Mouse (Mus musculus): ENCODE data around the gene Olfr202. TPM values are rescaled to one million over a fixed set of nuclear protein-coding genes. Genes with fewer than 3 reads are reported as not detected.
"Not testable (repeated sequence)": the region's sequence is repeated elsewhere in the genome, so short reads cannot be mapped to it uniquely, and the experiment has no call there.

The Olfr202 gene
- polyA plus RNA-seq (2015; fragmentation: Nextera tagmentation; extraction: Ambion mirVana): not detected in 2 replicates

DNA sequence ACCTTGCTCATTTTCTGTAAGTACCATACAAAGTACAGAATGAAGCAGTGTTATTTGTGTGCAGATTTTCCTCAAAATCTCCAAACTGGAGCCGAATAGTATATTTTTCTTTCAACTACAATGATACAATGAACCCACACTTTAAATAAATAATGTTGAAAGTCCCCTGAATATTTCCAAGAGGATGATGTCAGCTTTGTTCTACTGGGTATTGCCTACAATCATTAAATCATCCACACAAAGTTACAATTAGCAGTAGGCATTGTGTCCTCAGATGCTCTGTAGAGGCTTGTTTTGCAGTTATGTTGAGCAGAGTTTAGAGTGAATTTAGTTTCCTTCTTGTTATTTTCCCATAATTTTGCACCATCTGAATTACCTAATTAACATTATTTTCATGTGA, at the start of gene Olfr202:
Gene Olfr202, minus strand, starts transcription at position 101 of the 400 bp plus-strand sequence.
- WGBS: 89% methylated on average over 1 of the region's 1 CpGs

DNA sequence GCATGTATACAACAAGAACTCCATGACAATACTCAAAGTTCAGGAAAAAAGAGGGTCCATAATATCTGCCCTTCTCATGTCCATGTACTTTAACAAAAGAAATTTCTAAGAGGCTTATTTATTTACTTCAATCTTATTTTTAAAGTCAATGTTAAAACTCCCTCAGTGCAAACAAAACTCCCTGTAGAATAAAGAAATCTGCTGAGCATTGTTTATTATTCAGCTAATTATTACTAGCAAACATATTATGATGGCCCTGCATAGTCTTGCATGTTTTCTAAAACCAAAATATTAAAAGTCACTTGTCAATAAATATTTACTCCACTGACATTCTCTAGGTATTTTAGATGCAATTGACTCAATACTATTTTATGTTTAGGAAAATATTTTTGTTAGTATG, 44.4 kb upstream of the Olfr202 start, which contains the start of gene Olfr205:
Gene Olfr205, minus strand, starts transcription at position 101 of the 400 bp plus-strand sequence.
- no peaks in the 10 kb centered on the region for H3K4me1 ChIP-seq (replicated peaks)
- H3K9ac ChIP-seq: no peak within 1 kb of the TSS
- H3K4me2 ChIP-seq: no peak within 1 kb of the TSS
- no peak within 1 kb of the TSS for H3K4me3 ChIP-seq
- no peaks in the 10 kb centered on the region for H3K27me3 ChIP-seq
- H3K9me3 ChIP-seq: no peaks in the 10 kb centered on the region
- no peaks in the 10 kb centered on the region for H3K36me3 ChIP-seq
- no peak within 1 kb of the TSS for H3K27ac ChIP-seq (replicated peaks)
- ATAC-seq (ENCODE audit: low read depth): no peak

More for the DNA sequence above, at the start of gene Olfr202:
- Histone ChIP-seq H3K36me3 (no peaks in the 10 kb centered on the region), H3K4me3 (no peak within 1 kb of the TSS), H3K9me3 (no peaks in the 10 kb centered on the region), H3K9ac (no peak within 1 kb of the TSS), H3K27ac (replicated peaks) (no peak within 1 kb of the TSS), H3K4me1 (replicated peaks) (no peaks in the 10 kb centered on the region), H3K4me2 (no peak within 1 kb of the TSS), H3K27me3 (no peaks in the 10 kb centered on the region)
- ATAC-seq (ENCODE audit: low read depth): no peak

DNA sequence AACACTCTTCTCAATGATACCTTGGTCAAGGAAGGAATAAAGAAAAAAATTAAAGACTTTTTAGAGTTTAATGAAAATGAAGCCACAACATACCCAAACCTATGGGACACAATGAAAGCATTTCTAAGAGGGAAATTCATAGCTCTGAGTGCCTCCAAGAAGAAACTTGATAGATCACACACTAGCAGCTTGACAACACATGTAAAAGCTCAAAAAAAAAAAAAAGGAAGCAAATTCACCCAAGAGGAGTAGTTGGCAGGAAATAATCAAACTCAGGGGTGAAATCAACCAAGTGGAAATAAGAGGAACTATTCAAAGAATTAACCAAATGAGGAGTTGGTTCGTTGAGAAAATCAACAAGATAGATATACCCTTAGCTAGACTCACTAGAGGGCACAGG, 36.7 kb upstream of the Olfr202 start:
- not testable (repeated sequence) for H3K4me1 ChIP-seq (replicated peaks); H3K4me3 ChIP-seq; H3K36me3 ChIP-seq; H3K27me3 ChIP-seq; H3K9ac ChIP-seq; H3K27ac ChIP-seq (replicated peaks); H3K4me2 ChIP-seq; ATAC-seq (ENCODE audit: low read depth); H3K9me3 ChIP-seq
- 50% methylated on average over 1 of the region's 1 CpGs for WGBS

DNA sequence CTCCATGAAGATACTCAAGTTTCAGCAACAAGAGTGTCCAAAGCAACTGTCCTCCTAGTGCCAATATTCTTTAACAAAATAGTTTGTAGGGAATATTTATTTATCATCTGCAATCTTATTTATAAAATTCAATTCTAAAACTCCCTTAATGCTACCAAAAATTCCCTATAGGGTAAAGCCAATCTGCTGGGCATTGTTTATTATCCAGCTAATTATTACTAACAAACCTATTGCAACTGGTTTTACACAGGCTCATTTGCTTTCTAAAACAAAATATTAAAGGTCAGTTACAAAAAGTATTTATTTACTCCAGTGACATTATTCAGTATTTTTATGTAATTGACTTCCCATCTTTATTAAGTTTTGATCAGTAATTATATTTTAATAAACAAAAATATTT, 31.6 kb upstream of the Olfr202 start, which contains the start of gene Olfr204:
Gene Olfr204, minus strand, starts transcription at position 101 of the 400 bp plus-strand sequence.
- Histone ChIP-seq H3K4me3 (no peak within 1 kb of the TSS), H3K4me2 (no peak within 1 kb of the TSS), H3K9ac (no peak within 1 kb of the TSS), H3K36me3 (no peaks in the 10 kb centered on the region), H3K4me1 (replicated peaks) (no peaks in the 10 kb centered on the region), H3K27me3 (no peaks in the 10 kb centered on the region), H3K9me3 (no peaks in the 10 kb centered on the region), H3K27ac (replicated peaks) (no peak within 1 kb of the TSS)
- no peak for ATAC-seq (ENCODE audit: low read depth)

DNA sequence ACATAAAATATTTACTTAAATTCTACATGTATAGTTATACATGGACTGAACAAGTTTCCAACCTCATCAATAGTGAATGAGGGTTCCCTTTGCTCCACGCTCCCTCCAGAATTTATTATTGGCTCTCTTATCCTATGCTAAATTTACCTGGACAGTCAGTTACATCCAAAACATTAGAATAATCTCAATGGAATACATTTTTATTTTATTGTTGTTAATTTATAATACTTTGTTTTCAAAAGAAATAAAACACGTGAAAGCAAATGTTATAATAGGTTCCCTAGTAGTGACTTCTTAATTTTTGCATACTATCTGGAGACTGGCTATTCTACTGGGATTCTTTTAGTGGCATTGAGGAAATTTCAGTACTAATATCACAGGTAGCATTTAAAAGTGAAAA, 12.0 kb upstream of the Olfr202 start, which contains the start of gene Olfr203:
Gene Olfr203, plus strand, starts transcription at position 301 of the 400 bp plus-strand sequence.
- Histone ChIP-seq H3K36me3 (no peaks in the 10 kb centered on the region), H3K4me2 (no peak within 1 kb of the TSS), H3K4me1 (replicated peaks) (no peaks in the 10 kb centered on the region), H3K4me3 (no peak within 1 kb of the TSS), H3K9ac (no peak within 1 kb of the TSS), H3K27me3 (no peaks in the 10 kb centered on the region), H3K27ac (replicated peaks) (no peak within 1 kb of the TSS), H3K9me3 (no peaks in the 10 kb centered on the region)
- 88% methylated on average over 2 of the region's 2 CpGs for WGBS
- ATAC-seq (ENCODE audit: low read depth): no peak

DNA sequence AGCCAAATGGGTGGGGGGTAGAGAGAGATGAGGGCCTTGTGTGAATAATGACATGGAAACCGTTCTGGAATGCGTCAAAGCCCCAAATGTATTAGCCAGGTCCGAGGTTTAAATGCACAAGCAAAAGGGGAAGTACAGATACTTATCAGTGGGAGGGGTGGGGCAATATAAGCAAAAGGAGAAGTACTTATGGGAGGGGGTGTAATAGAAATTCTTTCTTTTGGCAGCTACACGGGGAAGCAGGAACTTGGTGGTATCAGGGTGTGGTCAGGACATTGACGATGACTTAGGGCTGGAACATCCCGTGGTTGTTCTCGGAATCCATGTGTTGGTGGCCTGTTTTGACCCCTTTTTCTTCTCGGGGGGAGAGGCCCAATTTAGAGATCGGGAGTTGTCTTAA, 983 bp upstream of the Olfr202 start:
- not testable (repeated sequence) for H3K36me3 ChIP-seq; ATAC-seq (ENCODE audit: low read depth); H3K9ac ChIP-seq; H3K4me2 ChIP-seq; H3K4me3 ChIP-seq; H3K9me3 ChIP-seq; H3K27ac ChIP-seq (replicated peaks); H3K27me3 ChIP-seq; H3K4me1 ChIP-seq (replicated peaks)
- 85% methylated on average over 9 of the region's 9 CpGs for WGBS

DNA sequence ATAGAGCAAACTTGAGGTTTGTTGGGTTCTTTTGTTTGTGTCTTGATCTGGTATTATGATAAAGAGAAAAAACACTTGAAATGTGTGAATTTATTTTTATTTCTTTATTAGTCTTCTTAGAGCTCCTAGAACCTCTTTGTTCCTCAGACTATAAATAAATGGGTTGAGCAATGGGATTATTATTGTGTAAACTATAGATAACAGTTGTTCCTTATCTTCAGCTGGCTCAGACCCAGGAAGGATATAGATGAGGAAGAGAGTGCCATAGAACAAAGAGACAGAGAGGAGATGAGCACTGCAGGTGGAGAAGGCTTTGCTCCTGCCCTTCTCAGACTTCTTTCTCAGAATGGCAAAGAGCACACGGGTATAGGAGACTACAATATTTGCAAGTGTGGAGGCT, 3.1 kb downstream of the Olfr202 start:
- no peak for ATAC-seq (ENCODE audit: low read depth)
- no peak overlapping the region for H3K9ac ChIP-seq
- no peaks in the 10 kb centered on the region for H3K4me1 ChIP-seq (replicated peaks)
- H3K4me2 ChIP-seq: no peak overlapping the region
- H3K36me3 ChIP-seq: no peaks in the 10 kb centered on the region
- no peaks in the 10 kb centered on the region for H3K27me3 ChIP-seq
- no peak overlapping the region for H3K4me3 ChIP-seq
- 75% methylated on average over 1 of the region's 1 CpGs for WGBS
- H3K9me3 ChIP-seq: no peaks in the 10 kb centered on the region
- H3K27ac ChIP-seq (replicated peaks): no peak overlapping the region

DNA sequence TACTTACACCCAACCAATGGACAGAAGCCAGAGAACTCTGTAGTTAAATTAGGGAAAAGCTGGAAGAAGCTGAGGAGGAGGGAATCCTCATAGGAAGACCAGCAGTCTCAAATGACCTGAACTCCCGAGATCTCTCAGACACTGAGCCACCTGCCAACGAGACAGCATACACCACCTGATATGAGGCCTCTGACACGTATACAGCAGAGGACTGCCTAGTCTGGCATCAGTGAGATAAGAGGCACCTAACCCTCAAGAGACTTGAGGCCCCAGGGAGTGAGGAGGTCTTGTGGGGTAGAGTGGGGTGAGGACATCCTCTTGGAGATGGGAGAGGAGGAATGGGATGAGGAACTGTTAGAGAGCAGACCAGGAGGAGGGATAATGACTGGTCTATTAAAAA, 6.1 kb downstream of the Olfr202 start:
- Histone ChIP-seq H3K27me3 (no peaks in the 10 kb centered on the region), H3K4me3 (no peak overlapping the region), H3K9me3 (no peaks in the 10 kb centered on the region), H3K36me3 (no peaks in the 10 kb centered on the region), H3K9ac (no peak overlapping the region), H3K4me2 (no peak overlapping the region), H3K4me1 (replicated peaks) (no peaks in the 10 kb centered on the region), H3K27ac (replicated peaks) (no peak overlapping the region)
- 75% methylated on average over 3 of the region's 3 CpGs for WGBS
- no peak for ATAC-seq (ENCODE audit: low read depth)

DNA sequence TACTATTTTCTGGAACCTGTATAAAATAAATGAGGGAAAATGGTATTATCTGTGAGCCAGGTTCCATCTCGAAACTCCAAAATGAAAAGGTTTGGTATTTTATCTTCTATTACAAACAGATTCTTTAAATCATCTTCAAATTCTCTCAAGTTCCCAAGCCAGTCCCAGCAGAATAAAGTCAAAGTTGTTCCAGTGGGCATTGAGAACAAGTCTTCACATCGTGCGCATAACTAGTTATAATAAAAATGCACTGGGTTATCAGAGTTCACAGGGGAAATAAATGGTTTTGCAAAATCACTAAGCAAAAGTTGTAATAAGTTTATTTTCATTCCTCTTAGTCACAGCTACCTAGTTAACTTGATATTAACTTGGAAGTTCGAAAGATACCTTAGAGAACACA, 14.1 kb downstream of the Olfr202 start, which contains the start of gene Olfr201:
Gene Olfr201, minus strand, starts transcription at position 101 of the 400 bp plus-strand sequence.
- not testable (repeated sequence) for H3K9ac ChIP-seq; H3K4me1 ChIP-seq (replicated peaks); H3K27me3 ChIP-seq; H3K27ac ChIP-seq (replicated peaks); H3K36me3 ChIP-seq; H3K4me3 ChIP-seq; H3K9me3 ChIP-seq; ATAC-seq (ENCODE audit: low read depth); H3K4me2 ChIP-seq
- WGBS: 89% methylated on average over 4 of the region's 4 CpGs

DNA sequence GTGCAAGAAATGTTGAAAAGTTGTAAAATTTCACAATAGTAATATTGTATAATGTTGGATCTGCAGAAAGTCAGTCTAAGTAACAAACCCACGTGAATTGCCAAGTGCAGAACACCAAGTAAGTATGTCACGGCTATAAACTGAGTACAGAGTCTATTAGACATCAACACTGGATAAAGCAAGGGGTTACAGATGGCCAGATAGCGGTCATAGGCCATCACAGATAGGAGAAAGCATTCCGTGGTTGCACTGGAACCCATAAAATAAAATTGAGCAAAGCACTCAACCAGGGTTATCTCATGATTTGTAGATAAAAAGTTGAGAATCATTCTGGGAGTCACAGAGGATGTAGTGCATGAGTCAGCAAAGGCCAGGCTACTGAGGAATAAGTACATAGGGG, 17.5 kb downstream of the Olfr202 start:
- not testable (repeated sequence) for H3K4me3 ChIP-seq

DNA sequence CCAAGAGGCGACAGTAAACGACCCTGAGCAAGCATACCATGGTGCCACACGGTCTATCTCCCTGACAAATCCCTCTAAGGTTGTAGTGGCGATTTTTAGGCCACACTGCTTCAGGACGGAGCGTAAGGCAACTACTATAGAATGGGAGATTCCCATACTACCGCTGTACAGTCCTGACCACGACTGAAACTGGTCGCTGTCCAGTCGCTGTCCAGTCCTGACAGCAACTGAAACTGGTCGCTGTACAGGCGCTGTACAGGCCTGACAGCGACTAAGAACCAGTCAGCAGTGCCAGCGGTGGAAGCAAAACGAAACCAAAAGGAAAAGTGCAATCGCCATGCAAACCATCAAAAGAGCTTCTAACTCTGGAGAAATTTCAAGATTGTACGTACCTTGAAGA, 36.9 kb downstream of the Olfr202 start:
- no peak overlapping the region for H3K4me3 ChIP-seq
- H3K4me1 ChIP-seq (replicated peaks): no peaks in the 10 kb centered on the region
- H3K4me2 ChIP-seq: no peak overlapping the region
- H3K9me3 ChIP-seq: no peaks in the 10 kb centered on the region
- WGBS: 86% methylated on average over 17 of the region's 17 CpGs
- ATAC-seq (ENCODE audit: low read depth): no peak
- no peaks in the 10 kb centered on the region for H3K36me3 ChIP-seq
- no peak overlapping the region for H3K27ac ChIP-seq (replicated peaks)
- H3K27me3 ChIP-seq: no peaks in the 10 kb centered on the region
- H3K9ac ChIP-seq: no peak overlapping the region

More for the DNA sequence above, 17.5 kb downstream of the Olfr202 start:
- H3K4me2 ChIP-seq; H3K4me1 ChIP-seq (replicated peaks); H3K9ac ChIP-seq; ATAC-seq (ENCODE audit: low read depth); H3K9me3 ChIP-seq; H3K27ac ChIP-seq (replicated peaks); H3K36me3 ChIP-seq; H3K27me3 ChIP-seq: not testable (repeated sequence)
- whole genome bisulfite sequencing: 79% methylated on average over 4 of the region's 4 CpGs

Measured in neural tube, embryonic 13.5 days (tissue).